Mouse (Mus musculus) stomach, embryonic 14.5 days (tissue): ENCODE results near the gene March2. TPM values are rescaled to one million over a fixed set of nuclear protein-coding genes. Genes with fewer than 3 reads are reported as not detected.
"Not testable (repeated sequence)": the region's sequence is repeated elsewhere in the genome, so short reads cannot be mapped to it uniquely, and the experiment has no call there.

Source experiments
- ATAC-seq: fragments of 200-750 bp; cut with Nextera tagmentation; 2 replicates; pipeline ENCODE4 v1.8.0; 2017; ENCODE audit warnings: low read depth, moderate TSS enrichment; ENCODE audit not compliant: insufficient number of reproducible peaks, insufficient read depth, low FRiP score
- H3K27ac ChIP-seq: fragments of 300-500 bp; sonication (generic); 2 replicates; pipeline ENCODE4 v1.5.1; 2014; ENCODE audit warnings: mild to moderate bottlenecking, low read length, moderate library complexity, mixed read lengths
- H3K27me3 ChIP-seq: fragments of 300-500 bp; sonication (generic); 2 replicates; pipeline ENCODE4 v1.6.1; 2014; ENCODE audit warnings: low read length, control low read depth, mixed read lengths; ENCODE audit not compliant: control insufficient read depth, insufficient read depth
- H3K36me3 ChIP-seq: fragments of 300-500 bp; sonication (generic); 2 replicates; pipeline ENCODE4 v1.6.1; 2014; ENCODE audit warnings: mild to moderate bottlenecking, control low read depth, low read length, moderate library complexity, mixed read lengths; ENCODE audit not compliant: control insufficient read depth, insufficient read depth
- H3K4me1 ChIP-seq: fragments of 300-500 bp; sonication (generic); 2 replicates; pipeline ENCODE4 v1.6.1; 2014; ENCODE audit warnings: low read length, control low read depth, mixed read lengths; ENCODE audit not compliant: control insufficient read depth, insufficient read depth
- H3K4me2 ChIP-seq: fragments of 300-500 bp; sonication (generic); replicated peaks from 2 replicates; pipeline ENCODE4 v1.6.1; 2014; ENCODE audit warnings: low read depth, low read length, control low read depth
- H3K4me3 ChIP-seq: fragments of 300-500 bp; sonication (generic); 2 replicates; pipeline ENCODE4 v1.5.1; 2014; ENCODE audit warnings: low read depth, low read length, control low read depth
- H3K9ac ChIP-seq: fragments of 300-500 bp; sonication (generic); replicated peaks from 2 replicates; pipeline ENCODE4 v1.6.1; 2014; ENCODE audit warnings: low read depth, mild to moderate bottlenecking, control low read depth, low read length, moderate library complexity, mixed read lengths
- H3K9me3 ChIP-seq: fragments of 300-500 bp; sonication (generic); 2 replicates; pipeline ENCODE4 v1.6.1; 2016; ENCODE audit warnings: low read depth, low read length, control low read depth; ENCODE audit not compliant: control insufficient read depth
- WGBS: fragments of 180-500 bp; shearing (Covaris S2); extraction: QIAGEN DNeasy Blood & Tissue Kit; methylation state at CpG from one replicate; pipeline ENCODE4 v1.1.7; 2014; 5-methylcytosine and 5-hydroxymethylcytosine counted together
- polyA plus RNA-seq: library from polyadenylated mRNA; unstranded; fragments of >200 nt; fragmentation: Nextera tagmentation; extraction: Ambion mirVana; gene quantifications from 2 replicates; pipeline ENCODE4 v1.2.1, GENCODE M21; 2014

March2 gene
- polyA plus RNA-seq, 1 experiment from 2014 or later: 42.8 TPM

DNA sequence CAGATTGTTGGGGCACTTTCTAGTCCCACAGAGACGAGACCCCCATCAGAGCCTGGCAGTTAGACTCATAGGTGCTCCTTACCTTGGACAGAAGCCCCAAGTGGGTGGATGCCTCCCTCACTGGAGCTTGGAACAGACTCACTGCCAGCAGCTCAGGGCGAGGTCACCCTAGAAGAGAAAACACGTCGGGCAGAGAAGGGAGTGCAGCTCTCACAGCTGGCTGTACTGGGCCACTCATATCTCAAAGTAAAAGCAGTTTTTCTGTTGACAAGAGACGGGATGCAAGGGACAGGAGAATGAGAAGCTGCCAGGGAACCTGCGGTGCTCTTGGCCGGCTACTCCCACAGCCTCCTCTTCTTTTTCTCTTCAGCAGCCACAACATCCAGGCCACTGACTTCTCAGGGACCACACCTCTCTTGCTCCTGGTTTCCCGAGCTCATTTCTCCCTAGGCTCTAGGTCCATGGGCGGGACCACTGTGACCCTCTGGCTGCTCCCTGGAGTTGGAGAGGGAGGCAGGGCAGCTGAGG lies 14.2 kb upstream of the March2 start:
- H3K27me3 ChIP-seq, H3K27ac ChIP-seq, H3K4me2 ChIP-seq, H3K9ac ChIP-seq, H3K4me1 ChIP-seq, H3K36me3 ChIP-seq, H3K4me3 ChIP-seq, ATAC-seq, H3K9me3 ChIP-seq: not testable (repeated sequence)
- 64% methylated on average over 9 of the region's 9 CpGs for WGBS

DNA sequence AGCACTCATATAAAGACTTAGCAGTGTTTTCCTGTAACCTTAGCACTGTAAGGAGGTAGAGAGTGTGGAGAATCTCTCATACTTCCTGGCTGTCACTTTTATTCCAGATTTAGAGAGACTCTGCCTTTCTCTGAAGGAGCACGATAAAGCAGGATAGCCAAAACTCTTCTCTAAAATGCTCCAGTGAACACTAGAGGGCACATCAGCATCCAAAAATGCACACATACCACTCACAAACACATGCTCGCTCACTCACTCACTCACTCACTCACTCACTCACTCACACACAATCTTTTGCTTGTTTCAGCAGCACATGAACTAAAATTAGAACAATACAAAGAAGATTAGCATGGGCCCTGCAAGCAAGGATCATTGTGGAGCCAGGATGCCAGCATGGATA lies 10.7 kb upstream of the March2 start:
- no peak overlapping the region for H3K9ac ChIP-seq
- H3K4me2 ChIP-seq: no peak overlapping the region
- 63% methylated on average over 2 of the region's 2 CpGs for WGBS
- H3K27ac ChIP-seq: no peak overlapping the region
- no peaks in the 10 kb centered on the region for H3K27me3 ChIP-seq
- no peak for ATAC-seq
- no peak overlapping the region for H3K4me3 ChIP-seq
- no peaks in the 10 kb centered on the region for H3K36me3 ChIP-seq
- no peaks in the 10 kb centered on the region for H3K9me3 ChIP-seq
- H3K4me1 ChIP-seq: no peaks in the 10 kb centered on the region

DNA sequence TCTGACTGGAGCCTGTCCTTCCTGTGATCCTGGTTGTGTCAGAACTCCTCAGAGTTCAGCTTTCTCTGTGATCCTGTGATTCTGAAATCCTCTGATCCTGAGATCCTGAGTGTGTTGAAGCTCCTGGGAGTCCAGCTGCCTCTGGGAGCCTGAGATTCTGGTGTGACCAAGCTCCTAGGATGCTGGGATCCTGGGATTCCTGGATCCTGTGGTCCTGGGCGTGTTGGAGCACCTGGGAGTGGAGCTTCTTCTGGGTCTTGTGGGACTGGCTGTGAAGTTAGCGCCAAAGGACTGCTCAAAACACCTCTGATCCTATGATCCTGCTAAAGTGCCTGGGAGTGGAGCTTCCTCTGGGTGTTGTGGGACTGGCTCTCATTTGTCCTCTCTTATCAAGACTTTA lies 9.9 kb upstream of the March2 start:
- no peak overlapping the region for H3K9ac ChIP-seq
- H3K27ac ChIP-seq: no peak overlapping the region
- H3K36me3 ChIP-seq: no peaks in the 10 kb centered on the region
- no peaks in the 10 kb centered on the region for H3K27me3 ChIP-seq
- no peak overlapping the region for H3K4me2 ChIP-seq
- ATAC-seq: no peak
- no peaks in the 10 kb centered on the region for H3K9me3 ChIP-seq
- H3K4me1 ChIP-seq: no peaks in the 10 kb centered on the region
- WGBS: 70% methylated on average over 2 of the region's 2 CpGs
- H3K4me3 ChIP-seq: no peak overlapping the region

DNA sequence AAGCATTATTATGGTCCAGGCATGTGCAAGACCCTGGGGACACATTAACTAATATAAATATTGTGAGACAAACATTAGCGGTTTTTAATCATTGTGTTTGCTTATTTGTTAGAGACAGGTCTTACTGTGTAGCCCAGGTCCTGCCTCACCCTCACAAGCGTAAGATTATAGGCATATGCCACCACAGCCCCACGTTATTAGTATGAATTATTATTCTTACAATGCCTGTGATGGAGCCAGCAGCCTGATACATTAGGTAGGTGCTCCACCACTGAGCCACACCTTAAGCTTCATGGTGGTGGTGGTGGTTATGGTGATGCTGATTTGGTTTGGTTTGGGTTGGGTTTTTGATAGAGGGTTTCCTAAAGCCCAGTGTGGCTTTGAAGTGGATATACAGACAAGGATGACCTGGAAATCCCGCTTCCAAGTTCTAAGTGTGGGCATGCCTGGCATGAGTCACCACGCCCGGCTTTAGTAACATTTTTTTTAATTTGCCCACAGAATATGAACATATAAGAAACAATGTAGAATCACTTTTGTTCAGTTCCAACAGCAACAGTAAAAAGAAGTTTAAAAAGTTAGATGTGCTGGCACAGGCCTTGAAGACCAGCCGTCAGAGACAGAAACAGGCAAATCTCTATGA lies 1.4 kb upstream of the March2 start:
- no peak overlapping the region for H3K4me2 ChIP-seq
- no peaks in the 10 kb centered on the region for H3K9me3 ChIP-seq
- H3K4me1 ChIP-seq: no peaks in the 10 kb centered on the region
- no peak overlapping the region for H3K9ac ChIP-seq
- no peaks in the 10 kb centered on the region for H3K27me3 ChIP-seq
- H3K36me3 ChIP-seq: no peaks in the 10 kb centered on the region
- ATAC-seq: no peak
- H3K27ac ChIP-seq: no peak overlapping the region
- 88% methylated on average over 7 of the region's 7 CpGs for WGBS
- H3K4me3 ChIP-seq: no peak overlapping the region

DNA sequence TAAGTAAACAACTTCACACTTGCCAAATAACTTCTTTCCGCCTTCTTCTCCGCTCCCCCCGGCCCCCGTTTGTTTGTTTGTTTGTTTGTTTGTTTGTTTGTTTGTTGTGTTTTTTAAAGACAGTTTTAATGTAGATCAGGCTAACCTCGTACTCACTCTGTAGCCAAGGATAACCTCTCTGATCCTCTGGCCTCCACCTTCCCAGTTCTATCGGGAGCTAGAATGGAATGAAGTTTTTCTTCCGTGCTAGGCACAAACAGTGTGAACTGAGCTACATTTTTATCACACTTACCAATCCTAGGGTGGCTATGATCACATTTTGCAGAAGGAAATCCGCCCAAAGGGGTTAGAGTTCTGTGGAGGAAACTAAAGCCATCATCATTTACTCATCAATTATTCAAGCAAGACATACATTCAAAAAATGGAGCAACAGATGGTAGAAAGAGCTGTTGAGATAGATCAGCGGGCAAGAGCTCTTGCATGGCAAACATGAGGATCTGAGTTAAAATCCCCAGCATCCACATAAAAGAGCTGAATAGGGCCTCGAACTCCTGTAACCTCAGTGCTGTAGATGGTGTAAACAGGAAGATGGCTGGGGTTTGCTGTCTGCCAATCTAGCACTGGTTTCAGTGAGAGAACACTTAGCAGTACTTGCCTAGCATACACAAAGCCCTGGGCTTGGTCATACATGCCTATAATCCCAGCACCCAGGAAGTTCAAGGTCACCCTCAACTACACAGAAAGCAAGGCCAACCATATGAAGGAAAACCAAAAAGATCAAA lies 665 bp upstream of the March2 start:
- ATAC-seq: 0 out of 2 replicates have a peak, but pooled peaks have one; percentile 4

DNA sequence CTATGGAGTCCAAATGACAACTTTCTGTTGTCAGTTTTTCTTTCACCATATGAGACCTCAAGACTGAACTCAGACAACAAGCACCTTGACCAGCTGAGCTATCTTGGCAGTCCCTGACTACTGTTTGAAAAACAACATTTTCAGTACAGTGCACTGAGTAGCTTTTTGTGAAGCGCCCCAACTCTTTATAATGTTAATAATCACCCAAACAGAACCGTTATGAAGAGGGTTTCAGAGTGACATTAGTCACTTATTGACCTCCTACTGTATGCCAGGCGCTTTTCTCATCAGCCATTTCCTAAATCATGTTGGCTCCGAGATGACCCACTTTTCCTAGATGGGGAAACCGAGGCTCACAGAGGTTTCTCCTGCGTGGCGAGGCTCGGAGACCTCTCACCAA lies 488 bp downstream of the March2 start:
- ATAC-seq: no peak
- Histone ChIP-seq H3K36me3 (no peaks in the 10 kb centered on the region), H3K4me3 (peak overlapping the region; percentile 86), H3K9ac (peak overlapping the region; percentile 50), H3K4me1 (no peaks in the 10 kb centered on the region), H3K4me2 (peak overlapping the region; percentile 55), H3K27ac (no peak overlapping the region), H3K9me3 (no peaks in the 10 kb centered on the region), H3K27me3 (no peaks in the 10 kb centered on the region)
- 9% methylated on average over 8 of the region's 8 CpGs for WGBS

More for the DNA sequence above, 665 bp upstream of the March2 start:
- 47% methylated on average over 10 of the region's 10 CpGs for WGBS
- Histone ChIP-seq H3K9me3 (no peaks in the 10 kb centered on the region), H3K27me3 (no peaks in the 10 kb centered on the region), H3K4me1 (no peaks in the 10 kb centered on the region), H3K4me2 (no peak overlapping the region; the same call in 1 of the 2 replicates), H3K9ac (no peak overlapping the region), H3K36me3 (no peaks in the 10 kb centered on the region), H3K27ac (no peak overlapping the region), H3K4me3 (peak overlapping the region; percentile 86; the same call in 1 of the 2 replicates)

DNA sequence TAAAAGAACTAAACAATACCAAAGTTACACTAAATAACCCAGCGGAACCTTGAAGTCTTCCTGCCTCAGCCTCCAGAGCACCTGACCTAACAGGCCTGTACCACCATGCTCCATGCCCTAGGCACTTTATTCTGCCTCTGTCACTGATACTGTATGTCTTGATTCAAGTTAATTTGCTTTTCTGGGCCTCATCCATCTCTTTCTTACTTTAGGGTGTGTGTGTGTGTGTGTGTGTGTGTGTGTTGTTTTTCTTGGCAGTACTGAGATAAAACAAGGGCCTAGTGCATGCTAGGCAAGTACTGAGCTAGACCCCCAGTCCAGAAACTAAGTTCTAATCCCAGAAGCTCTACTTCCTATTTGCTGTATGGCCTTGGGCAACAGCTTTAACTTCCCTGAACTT lies 1.2 kb downstream of the March2 start:
- WGBS: 92% methylated on average over 1 of the region's 1 CpGs
- H3K4me3 ChIP-seq: no peak overlapping the region
- ATAC-seq: no peak
- no peak overlapping the region for H3K9ac ChIP-seq
- H3K36me3 ChIP-seq: no peaks in the 10 kb centered on the region
- H3K27me3 ChIP-seq: no peaks in the 10 kb centered on the region
- no peak overlapping the region for H3K27ac ChIP-seq
- H3K9me3 ChIP-seq: no peaks in the 10 kb centered on the region
- no peak overlapping the region for H3K4me2 ChIP-seq
- H3K4me1 ChIP-seq: no peaks in the 10 kb centered on the region

DNA sequence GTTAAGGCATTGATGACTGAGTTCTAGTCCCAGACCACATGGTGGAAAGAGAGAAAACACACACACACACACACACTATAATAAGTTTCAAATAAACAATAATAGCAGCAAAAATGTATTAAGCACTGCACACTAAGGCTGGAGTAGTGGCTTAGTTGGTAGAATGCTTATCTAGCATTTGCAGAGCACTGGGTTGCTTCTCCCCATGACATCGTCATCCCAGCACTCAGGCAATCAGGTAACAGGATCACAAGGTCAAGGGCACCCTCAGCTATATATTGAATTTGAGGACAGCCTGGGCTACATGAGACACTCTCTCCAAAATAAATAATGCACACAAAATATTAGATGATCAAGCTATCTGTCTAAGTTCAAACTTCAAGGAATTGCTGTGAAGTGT lies 3.7 kb downstream of the March2 start:
- no peak overlapping the region for H3K4me3 ChIP-seq
- no peak overlapping the region for H3K27ac ChIP-seq
- H3K9me3 ChIP-seq: no peaks in the 10 kb centered on the region
- H3K9ac ChIP-seq: no peak overlapping the region
- H3K4me2 ChIP-seq: no peak overlapping the region
- H3K27me3 ChIP-seq: no peaks in the 10 kb centered on the region
- no peak for ATAC-seq
- no peaks in the 10 kb centered on the region for H3K36me3 ChIP-seq
- 97% methylated on average over 1 of the region's 1 CpGs for WGBS
- no peaks in the 10 kb centered on the region for H3K4me1 ChIP-seq
